Mouse (Mus musculus): ENCODE results near the gene Dop1b. TPM values are rescaled to one million over a fixed set of nuclear protein-coding genes. Genes with fewer than 3 reads are reported as not detected.

Gene Dop1b
- total RNA-seq, 2 experiments from 2014 or later = 90.5 to 103 TPM

GRCm38 (mm10) chr16:93785805-93786204 lies 74.1 kb downstream of the Dop1b start:
- peak; percentile 48 to 50 for DNase-seq (ENCODE audit: low spot score in 2 of 2)
- intact Hi-C loops (cut with DNase I) = loop anchor here (10.0 kb wide), 1 partner anchor 181 kb away; the partner anchor contains the start of genes Cbr1 and Setd4

GRCm38 (mm10) chr16:93788388-93788787 lies 76.7 kb downstream of the Dop1b start:
- no peak for DNase-seq (ENCODE audit: low spot score in 2 of 2)
- intact Hi-C loops (cut with DNase I) = loop anchor here (10.0 kb wide), 1 partner anchor 184 kb away; the partner anchor contains the start of genes Cbr1 and Setd4

GRCm38 (mm10) chr16:93788881-93789280 lies 77.2 kb downstream of the Dop1b start:
- intact Hi-C loops (cut with DNase I) = loop anchor here (10.0 kb wide), 1 partner anchor 184 kb away; the partner anchor contains the start of genes Cbr1 and Setd4
- no peak for DNase-seq (ENCODE audit: low spot score in 2 of 2)

- intact Hi-C loops (cut with DNase I) = loop anchor here (10.0 kb wide), 1 partner anchor 185 kb away; the partner anchor contains the start of genes Cbr1 and Setd4
- no peak for DNase-seq (ENCODE audit: low spot score in 2 of 2)
These were observed 78.5 kb downstream of the Dop1b start for GRCm38 (mm10) chr16:93789971-93790755.

- no peak for DNase-seq (ENCODE audit: low spot score in 2 of 2)
- intact Hi-C loops (cut with DNase I) = no loop called here
These were observed 81.4 kb downstream of the Dop1b start for GRCm38 (mm10) chr16:93792981-93793630.

- no peak for DNase-seq (ENCODE audit: low spot score in 2 of 2)
- intact Hi-C loops (cut with DNase I) = no loop called here
These were observed 83.1 kb downstream of the Dop1b start for GRCm38 (mm10) chr16:93794845-93795244.

GRCm38 (mm10) chr16:93795391-93795790 lies 83.7 kb downstream of the Dop1b start:
- DNase-seq (ENCODE audit: low spot score in 2 of 2) = no peak
- intact Hi-C loops (cut with DNase I) = no loop called here

GRCm38 (mm10) chr16:93797021-93797840 lies 85.5 kb downstream of the Dop1b start:
- no peak for DNase-seq (ENCODE audit: low spot score in 2 of 2)
- intact Hi-C loops (cut with DNase I) = no loop called here

- intact Hi-C loops (cut with DNase I) = no loop called here
These were observed 86.3 kb downstream of the Dop1b start for GRCm38 (mm10) chr16:93797841-93798492.

GRCm38 (mm10) chr16:93798623-93799022 lies 86.9 kb downstream of the Dop1b start:
- intact Hi-C loops (cut with DNase I) = no loop called here
- DNase-seq (ENCODE audit: low spot score in 2 of 2) = no peak

More at GRCm38 (mm10) chr16:93797841-93798492, 86.3 kb downstream of the Dop1b start:
- DNase-seq (ENCODE audit: low spot score in 2 of 2) = peak; percentile 52 to 56

- intact Hi-C loops (cut with DNase I) = no loop called here
These were observed 87.4 kb downstream of the Dop1b start for GRCm38 (mm10) chr16:93799071-93799470.

GRCm38 (mm10) chr16:93799936-93800335 lies 88.2 kb downstream of the Dop1b start:
- intact Hi-C loops (cut with DNase I) = no loop called here
- no peak for DNase-seq (ENCODE audit: low spot score in 2 of 2)

More at GRCm38 (mm10) chr16:93799071-93799470, 87.4 kb downstream of the Dop1b start:
- DNase-seq (ENCODE audit: low spot score in 2 of 2) = no peak

GRCm38 (mm10) chr16:93807167-93807566 lies 95.5 kb downstream of the Dop1b start:
- no peak for DNase-seq (ENCODE audit: low spot score in 2 of 2)
- intact Hi-C loops (cut with DNase I) = no loop called here

- intact Hi-C loops (cut with DNase I) = no loop called here
- DNase-seq (ENCODE audit: low spot score in 2 of 2) = peak in 1 of 2 experiments; percentile 23
These were observed 96.4 kb downstream of the Dop1b start for GRCm38 (mm10) chr16:93807961-93808554.

GRCm38 (mm10) chr16:93815856-93816736 lies 104.4 kb downstream of the Dop1b start:
- intact Hi-C loops (cut with DNase I) = no loop called here
- peak in 1 of 2 experiments; percentile 37 for DNase-seq (ENCODE audit: low spot score in 2 of 2)

- intact Hi-C loops (cut with DNase I) = no loop called here
- no peak for DNase-seq (ENCODE audit: low spot score in 2 of 2)
These were observed 105.2 kb downstream of the Dop1b start for GRCm38 (mm10) chr16:93816861-93817260.

- intact Hi-C loops (cut with DNase I) = no loop called here
- DNase-seq (ENCODE audit: low spot score in 2 of 2) = no peak
These were observed 105.7 kb downstream of the Dop1b start for GRCm38 (mm10) chr16:93817371-93817770.
